Mouse (Mus musculus) spleen, adult 2 months (tissue): ENCODE results near the gene Prss53. TPM values are rescaled to one million over a fixed set of nuclear protein-coding genes. Genes with fewer than 3 reads are reported as not detected.

Experiments
- DNase-seq, 2 experiments: peaks; one replicate each; pipeline versions ENCODE4 v3.0.0 to v3.0.0-alpha.2; 2012 to 2021; ENCODE audit warnings: low spot score in 2 of 2, low read depth in 1 of 2
- H3K27ac ChIP-seq: fragments of 200-500 bp; 2 replicates; pipeline ENCODE4 v1.5.1; 2012; ENCODE audit warnings: low read length, inconsistent platforms; ENCODE audit not compliant: insufficient read depth
- H3K27me3 ChIP-seq: fragments of 200-500 bp; 2 replicates; pipeline ENCODE4 v1.6.1; 2012; ENCODE audit warnings: mild to moderate bottlenecking, moderate library complexity, low read length, inconsistent platforms; ENCODE audit not compliant: control insufficient read depth, insufficient read depth
- H3K36me3 ChIP-seq: fragments of 200-500 bp; 2 replicates; pipeline ENCODE4 v1.6.1; 2012; ENCODE audit warnings: mild to moderate bottlenecking, low read length, inconsistent platforms; ENCODE audit not compliant: control insufficient read depth, insufficient read depth
- H3K4me1 ChIP-seq: fragments of 200-500 bp; 2 replicates; pipeline ENCODE4 v1.6.1; 2011; ENCODE audit warnings: inconsistent platforms; ENCODE audit not compliant: control insufficient read depth, insufficient read depth, insufficient read length
- H3K4me3 ChIP-seq: fragments of 200-500 bp; 2 replicates; pipeline ENCODE4 v1.5.1; 2011; ENCODE audit warnings: mild to moderate bottlenecking, inconsistent platforms; ENCODE audit not compliant: insufficient read depth, insufficient read length; ENCODE audit errors: extremely low read depth
- CTCF ChIP-seq: fragments of 200-500 bp; IDR thresholded peaks from 2 replicates; pipeline ENCODE4 v1.5.1; 2011; ENCODE audit warnings: mild to moderate bottlenecking, inconsistent platforms; ENCODE audit not compliant: insufficient read depth, insufficient read length, insufficient replicate concordance; ENCODE audit errors: extremely low read depth
- POLR2A ChIP-seq: fragments of 200-500 bp; IDR thresholded peaks from 2 replicates; pipeline ENCODE4 v1.6.1; 2011; ENCODE audit warnings: low read depth, low read length, inconsistent platforms
- WGBS: fragments of 180-500 bp; shearing (Covaris S2); methylation state at CpG from one replicate; pipeline ENCODE4 v1.1.7; 2018; 5-methylcytosine and 5-hydroxymethylcytosine counted together
- polyA plus RNA-seq: library from polyadenylated mRNA; depleted of rRNA; stranded (reverse); fragments of >200 nt; gene quantifications from 2 replicates; pipeline ENCODE4 v1.2.3, GENCODE M21; 2012

Gene Prss53
- polyA plus RNA-seq, 1 experiment: 1.7 TPM

- Histone ChIP-seq H3K27me3 (no peaks in the 10 kb centered on the region), H3K36me3 (peaks cover 13% of the 10 kb centered on the region; the same call in 1 of the 2 replicates), H3K4me3 (no peak overlapping the region), H3K4me1 (peaks cover 12% of the 10 kb centered on the region; the same call in 1 of the 2 replicates), H3K27ac (no peak overlapping the region)
- no peak for DNase-seq
- 93% methylated on average over 8 of the region's 8 CpGs for WGBS
- TF ChIP-seq POLR2A (no peak), CTCF (no peak)
Observed at GRCm38 (mm10) chr7:127926066-127926465, 35.3 kb upstream of the Prss53 start.

- WGBS: 95% methylated on average over 5 of the region's 5 CpGs
- no peak for TF ChIP-seq CTCF
- TF ChIP-seq POLR2A: no peak
- DNase-seq: no peak
- Histone ChIP-seq H3K4me3 (no peak overlapping the region), H3K27ac (no peak overlapping the region), H3K4me1 (peaks cover 12% of the 10 kb centered on the region; the same call in 1 of the 2 replicates), H3K27me3 (no peaks in the 10 kb centered on the region), H3K36me3 (peaks cover 13% of the 10 kb centered on the region; the same call in 1 of the 2 replicates)
Observed at GRCm38 (mm10) chr7:127925252-127925651, 34.5 kb upstream of the Prss53 start.

GRCm38 (mm10) chr7:127923714-127924113 lies 32.9 kb upstream of the Prss53 start:
- 94% methylated on average over 5 of the region's 5 CpGs for whole genome bisulfite sequencing
- no peaks in the 10 kb centered on the region for H3K27me3 ChIP-seq
- no peak overlapping the region for H3K4me3 ChIP-seq
- H3K36me3 ChIP-seq: peaks cover 13% of the 10 kb centered on the region; the same call in 1 of the 2 replicates
- peaks cover 12% of the 10 kb centered on the region; the same call in 1 of the 2 replicates for H3K4me1 ChIP-seq
- no peak for TF ChIP-seq POLR2A
- no peak for TF ChIP-seq CTCF
- DNase-seq: no peak
- no peak overlapping the region for H3K27ac ChIP-seq

- H3K27ac ChIP-seq: peak overlapping the region; percentile 93
- 31% methylated on average over 6 of the region's 6 CpGs for WGBS
- peak in 1 of 2 experiments; percentile 50 for DNase-seq
- peaks cover 12% of the 10 kb centered on the region; the same call in 1 of the 2 replicates for H3K4me1 ChIP-seq
- peaks cover 13% of the 10 kb centered on the region; the same call in 1 of the 2 replicates for H3K36me3 ChIP-seq
- TF ChIP-seq CTCF (no peak), POLR2A (no peak)
- H3K4me3 ChIP-seq: no peak overlapping the region
- no peaks in the 10 kb centered on the region for H3K27me3 ChIP-seq
Observed at GRCm38 (mm10) chr7:127922451-127923275, 31.9 kb upstream of the Prss53 start.

GRCm38 (mm10) chr7:127921516-127921915 lies 30.7 kb upstream of the Prss53 start:
- 76% methylated on average over 8 of the region's 8 CpGs for WGBS
- no peak for DNase-seq
- peaks cover 12% of the 10 kb centered on the region; the same call in 1 of the 2 replicates for H3K4me1 ChIP-seq
- H3K4me3 ChIP-seq: no peak overlapping the region
- TF ChIP-seq POLR2A (no peak), CTCF (no peak)
- H3K27me3 ChIP-seq: no peaks in the 10 kb centered on the region
- H3K27ac ChIP-seq: no peak overlapping the region
- H3K36me3 ChIP-seq: peaks cover 15% of the 10 kb centered on the region

- peaks cover 12% of the 10 kb centered on the region; the same call in 1 of the 2 replicates for H3K4me1 ChIP-seq
- H3K4me3 ChIP-seq: no peak overlapping the region
- WGBS: 80% methylated on average over 7 of the region's 7 CpGs
- no peak; the same call in 1 of the 2 replicates for TF ChIP-seq CTCF
- no peak for TF ChIP-seq POLR2A
- peaks cover 9% of the 10 kb centered on the region for H3K36me3 ChIP-seq
- H3K27ac ChIP-seq: no peak overlapping the region
- no peaks in the 10 kb centered on the region for H3K27me3 ChIP-seq
- DNase-seq: no peak
Observed at GRCm38 (mm10) chr7:127919290-127919689, 28.5 kb upstream of the Prss53 start.
